Mouse (Mus musculus): ENCODE measurements around the gene Tgfb2. TPM values are rescaled to one million over a fixed set of nuclear protein-coding genes. Genes with fewer than 3 reads are reported as not detected.

Gene Tgfb2
- polyA plus RNA-seq, 1 experiment from 2014 or later = 45.8 TPM

DNA sequence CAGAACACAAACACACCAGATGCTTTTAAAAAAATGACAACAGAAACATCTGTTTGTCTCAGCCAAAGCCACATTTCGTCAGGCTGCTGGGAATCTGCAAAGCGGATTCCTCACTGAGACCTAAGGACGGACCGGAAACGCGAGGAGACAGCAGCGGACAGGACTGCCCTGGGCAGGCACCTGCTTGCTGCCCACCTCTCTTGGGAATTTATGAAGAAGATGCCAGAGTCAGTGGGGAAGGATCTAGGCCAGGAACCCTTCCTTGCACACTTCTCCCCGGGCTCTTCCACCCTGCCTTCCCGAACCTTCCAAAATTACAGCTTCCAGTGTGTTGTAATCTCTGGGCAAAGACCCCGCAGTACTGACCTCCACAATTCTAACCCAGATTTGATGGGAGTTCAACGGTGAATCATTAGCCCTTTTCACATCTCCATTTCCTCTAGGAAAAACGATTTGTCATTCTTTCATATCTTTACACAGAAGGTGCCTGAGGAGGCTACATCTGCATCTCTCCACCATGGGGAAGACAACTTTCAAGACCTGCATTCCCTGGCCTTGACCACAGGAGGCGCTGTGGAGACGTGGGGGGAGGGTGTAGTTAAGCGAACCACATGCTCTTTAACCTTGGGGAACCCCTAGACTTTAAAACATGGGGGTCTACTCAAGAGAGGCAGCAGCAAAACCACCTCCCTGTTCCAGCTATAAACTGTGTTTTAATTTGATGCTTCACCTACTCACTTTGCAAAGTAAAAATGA, 7.0 kb downstream of the Tgfb2 start:
- Histone ChIP-seq H3K4me3 (no peak overlapping the region), H3K27ac (no peak overlapping the region), H3K9ac (no peak overlapping the region), H3K4me2 (replicated peaks) (no peak overlapping the region), H3K9me3 (replicated peaks) (no peaks in the 10 kb centered on the region), H3K27me3 (peaks cover 3% of the 10 kb centered on the region; the same call in 1 of the 2 replicates), H3K4me1 (peaks cover 12% of the 10 kb centered on the region), H3K36me3 (no peaks in the 10 kb centered on the region)
- WGBS = 79% methylated on average over 15 of the region's 15 CpGs
- no peak for ATAC-seq (ENCODE audit: low FRiP score)

DNA sequence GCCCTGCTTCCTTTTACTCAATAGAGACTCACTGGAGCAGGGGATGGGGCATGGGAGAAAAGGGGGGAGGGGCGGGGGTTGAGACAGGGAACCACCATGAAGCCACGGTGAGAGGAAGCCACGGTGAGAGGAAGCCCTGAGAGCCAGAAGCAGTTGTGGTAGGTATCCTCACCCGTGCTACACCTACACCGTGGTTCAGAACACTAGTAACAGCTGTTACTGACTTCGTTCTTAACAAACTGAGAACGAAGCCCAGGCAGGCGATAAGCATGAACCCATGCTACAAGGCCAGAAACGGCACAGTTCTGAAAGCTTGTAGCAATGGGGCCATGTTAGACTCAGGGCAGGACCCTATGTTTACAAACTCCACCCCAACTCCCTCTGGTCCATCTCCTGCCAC, 9.6 kb downstream of the Tgfb2 start:
- Histone ChIP-seq H3K36me3 (no peaks in the 10 kb centered on the region), H3K4me1 (no peaks in the 10 kb centered on the region), H3K27ac (no peak overlapping the region), H3K4me2 (replicated peaks) (no peak overlapping the region), H3K4me3 (no peak overlapping the region), H3K9me3 (replicated peaks) (no peaks in the 10 kb centered on the region), H3K9ac (no peak overlapping the region), H3K27me3 (no peaks in the 10 kb centered on the region)
- ATAC-seq (ENCODE audit: low FRiP score) = no peak
- 87% methylated on average over 9 of the region's 9 CpGs for WGBS

DNA sequence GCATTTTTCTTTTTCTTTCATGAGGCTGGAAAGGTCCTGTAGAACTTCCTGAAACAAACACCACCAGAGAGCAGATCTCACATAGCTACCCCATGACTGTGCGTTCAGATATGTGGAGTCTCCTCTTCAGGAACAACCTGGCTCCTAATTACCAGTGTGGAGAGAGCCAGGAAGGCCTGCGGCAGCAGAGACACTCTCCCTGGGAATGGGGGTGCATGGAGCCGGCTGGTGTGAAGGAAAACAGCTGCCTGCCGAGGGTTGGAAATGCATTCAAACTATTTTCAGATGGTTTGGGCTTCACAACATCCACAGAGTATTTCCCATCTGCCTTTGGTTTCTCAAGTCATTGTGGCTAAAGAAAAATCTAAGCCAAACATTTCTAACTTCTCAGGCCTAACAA, 10.4 kb downstream of the Tgfb2 start:
- Histone ChIP-seq H3K27ac (no peak overlapping the region), H3K4me1 (no peaks in the 10 kb centered on the region), H3K9ac (no peak overlapping the region), H3K4me2 (replicated peaks) (no peak overlapping the region), H3K36me3 (no peaks in the 10 kb centered on the region), H3K27me3 (no peaks in the 10 kb centered on the region), H3K4me3 (no peak overlapping the region), H3K9me3 (replicated peaks) (no peaks in the 10 kb centered on the region)
- 80% methylated on average over 4 of the region's 4 CpGs for WGBS
- ATAC-seq (ENCODE audit: low FRiP score) = no peak

DNA sequence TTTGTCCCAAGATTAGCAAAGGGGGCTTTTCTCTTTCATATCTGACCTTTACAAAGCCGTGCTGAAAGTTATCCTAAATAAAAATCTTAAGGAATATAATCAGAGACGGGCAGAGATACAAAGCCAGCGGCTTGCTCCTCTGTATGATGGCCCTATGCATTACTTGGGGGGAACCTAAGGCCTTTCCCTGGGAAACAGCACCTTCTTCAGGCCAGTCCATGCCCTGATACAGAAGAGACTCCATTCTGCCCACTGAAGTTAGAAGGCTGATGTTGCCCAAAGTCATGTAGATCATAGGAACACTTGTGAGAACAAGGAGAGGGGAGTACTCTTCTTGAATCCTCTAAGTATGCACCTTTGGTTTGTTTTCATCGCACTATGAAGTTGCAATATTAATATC, 13.4 kb downstream of the Tgfb2 start:
- no peaks in the 10 kb centered on the region for H3K4me1 ChIP-seq
- H3K9me3 ChIP-seq (replicated peaks) = no peaks in the 10 kb centered on the region
- no peak overlapping the region for H3K27ac ChIP-seq
- H3K9ac ChIP-seq = no peak overlapping the region
- H3K4me3 ChIP-seq = no peak overlapping the region
- 89% methylated on average over 4 of the region's 4 CpGs for WGBS
- ATAC-seq (ENCODE audit: low FRiP score) = no peak
- no peaks in the 10 kb centered on the region for H3K27me3 ChIP-seq
- H3K36me3 ChIP-seq = no peaks in the 10 kb centered on the region
- H3K4me2 ChIP-seq (replicated peaks) = no peak overlapping the region

DNA sequence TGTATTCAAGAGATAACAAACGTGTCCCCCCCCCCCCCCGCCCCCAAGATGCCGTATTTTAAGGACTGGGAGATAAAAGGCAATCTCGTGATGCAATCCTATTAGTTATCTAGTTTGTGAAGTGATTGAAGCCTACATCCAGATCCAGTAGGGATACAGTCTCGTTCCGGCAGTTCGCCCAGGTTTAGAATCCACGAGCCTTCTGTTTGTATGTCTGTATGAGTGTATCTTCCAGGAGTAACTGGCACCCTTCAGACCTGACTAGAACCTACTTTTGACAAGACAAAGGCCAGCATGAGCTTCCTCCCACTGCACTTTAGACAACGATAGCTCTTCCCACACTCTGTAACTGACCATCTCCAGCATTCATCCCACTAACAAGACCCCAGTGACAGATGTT, 14.1 kb downstream of the Tgfb2 start:
- Histone ChIP-seq H3K27ac (no peak overlapping the region), H3K4me1 (peaks cover 3% of the 10 kb centered on the region; the same call in 1 of the 2 replicates), H3K4me3 (no peak overlapping the region), H3K4me2 (replicated peaks) (no peak overlapping the region), H3K9ac (no peak overlapping the region), H3K36me3 (no peaks in the 10 kb centered on the region), H3K9me3 (replicated peaks) (no peaks in the 10 kb centered on the region), H3K27me3 (no peaks in the 10 kb centered on the region)
- ATAC-seq (ENCODE audit: low FRiP score) = no peak
- 82% methylated on average over 9 of the region's 9 CpGs for WGBS

DNA sequence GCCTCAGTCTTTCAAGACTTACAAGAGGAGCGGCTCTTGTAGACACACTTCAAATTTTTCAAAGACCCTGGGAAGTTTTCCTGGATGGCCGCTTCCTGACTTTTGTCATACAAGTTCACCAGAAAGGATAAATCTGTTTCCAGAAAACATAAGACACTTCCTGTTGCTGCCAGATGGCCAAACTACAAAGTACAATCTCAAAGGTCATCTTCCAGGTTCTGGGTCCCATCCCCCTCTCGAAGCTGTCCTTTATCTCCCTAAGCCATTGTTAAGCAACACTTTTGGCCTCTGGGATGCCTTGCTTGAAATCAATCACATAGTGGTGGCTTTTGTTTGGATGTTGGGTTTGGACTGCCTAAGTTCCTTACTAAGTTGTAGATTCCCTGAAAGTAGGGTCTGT, 21.7 kb downstream of the Tgfb2 start:
- no peak for ATAC-seq (ENCODE audit: low FRiP score)
- no peaks in the 10 kb centered on the region for H3K36me3 ChIP-seq
- no peak overlapping the region for H3K4me2 ChIP-seq (replicated peaks)
- WGBS = 86% methylated on average over 3 of the region's 3 CpGs
- no peaks in the 10 kb centered on the region for H3K27me3 ChIP-seq
- H3K9me3 ChIP-seq (replicated peaks) = no peaks in the 10 kb centered on the region
- no peak overlapping the region for H3K9ac ChIP-seq
- H3K4me3 ChIP-seq = no peak overlapping the region
- H3K4me1 ChIP-seq = peaks cover 18% of the 10 kb centered on the region
- H3K27ac ChIP-seq = no peak overlapping the region

DNA sequence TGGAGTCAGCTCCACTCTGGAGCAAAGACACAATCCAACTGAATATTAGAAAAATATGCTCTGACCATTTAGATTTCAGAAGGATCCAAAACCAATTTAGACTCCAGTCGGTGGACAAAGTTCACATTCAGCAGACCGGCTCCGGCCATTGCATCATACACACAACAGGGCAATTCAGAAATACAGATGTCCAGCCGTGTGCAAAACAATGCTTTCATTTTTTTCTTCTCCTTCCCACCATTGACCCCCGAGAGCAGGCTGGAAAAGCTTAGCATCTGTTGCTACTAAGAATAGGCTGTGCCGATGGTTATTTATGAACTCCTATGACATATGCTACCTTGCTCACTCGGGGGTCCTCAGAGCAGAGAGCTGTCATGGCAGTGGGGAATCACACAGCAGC, 23.2 kb downstream of the Tgfb2 start:
- Histone ChIP-seq H3K4me3 (no peak overlapping the region), H3K27me3 (no peaks in the 10 kb centered on the region), H3K4me2 (replicated peaks) (no peak overlapping the region), H3K36me3 (no peaks in the 10 kb centered on the region), H3K27ac (no peak overlapping the region; the same call in 1 of the 2 replicates), H3K9ac (no peak overlapping the region), H3K9me3 (replicated peaks) (no peaks in the 10 kb centered on the region), H3K4me1 (peaks cover 18% of the 10 kb centered on the region)
- ATAC-seq (ENCODE audit: low FRiP score) = no peak
- 33% methylated on average over 7 of the region's 7 CpGs for WGBS

DNA sequence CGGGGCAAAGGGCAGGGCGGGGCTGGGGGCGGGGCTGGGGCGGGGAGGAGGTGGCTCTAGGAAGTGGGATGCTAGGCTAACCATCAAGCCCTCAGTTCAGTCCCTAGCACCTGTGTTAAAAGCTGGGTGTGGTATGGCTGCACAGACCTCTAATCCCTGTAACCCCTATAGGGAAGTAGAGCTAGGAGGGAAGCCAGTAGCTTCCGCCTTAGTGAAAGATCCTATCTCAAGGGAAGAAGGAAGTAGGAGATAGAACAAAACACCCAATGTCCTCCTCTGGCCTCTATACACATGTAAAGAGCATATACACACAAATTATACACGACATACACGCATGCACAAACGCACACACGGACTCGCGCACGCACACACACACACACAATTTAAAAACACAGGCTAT, 28.2 kb downstream of the Tgfb2 start:
- 83% methylated on average over 12 of the region's 12 CpGs for WGBS

DNA sequence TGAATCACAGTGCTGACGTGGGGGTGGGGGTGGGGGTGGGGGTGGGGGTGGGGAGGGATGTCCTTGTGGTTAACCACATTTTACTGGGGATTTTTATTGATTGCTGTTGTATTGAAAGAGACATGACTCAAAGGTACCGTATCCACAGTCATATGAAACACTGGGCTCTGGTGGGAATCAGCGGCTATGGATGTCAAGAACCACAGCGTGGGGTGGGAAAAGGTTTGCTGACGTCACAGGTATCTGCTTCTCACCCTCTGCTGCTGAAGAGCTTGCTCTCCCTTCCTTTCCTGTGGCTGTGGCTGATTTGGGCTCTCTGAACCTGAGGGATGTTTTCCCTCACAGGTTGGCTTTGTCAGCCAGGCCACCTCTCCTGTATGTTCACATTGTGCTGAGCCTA, 29.6 kb downstream of the Tgfb2 start:
- H3K9me3 ChIP-seq (replicated peaks) = no peaks in the 10 kb centered on the region
- H3K27ac ChIP-seq = no peak overlapping the region
- no peak overlapping the region for H3K9ac ChIP-seq
- 59% methylated on average over 5 of the region's 5 CpGs for WGBS
- peaks cover 11% of the 10 kb centered on the region for H3K4me1 ChIP-seq
- no peak overlapping the region for H3K4me2 ChIP-seq (replicated peaks)
- H3K27me3 ChIP-seq = no peaks in the 10 kb centered on the region
- no peaks in the 10 kb centered on the region for H3K36me3 ChIP-seq
- H3K4me3 ChIP-seq = no peak overlapping the region
- ATAC-seq (ENCODE audit: low FRiP score) = no peak

More for the DNA sequence above, 28.2 kb downstream of the Tgfb2 start:
- H3K27me3 ChIP-seq = no peaks in the 10 kb centered on the region
- no peak overlapping the region for H3K4me2 ChIP-seq (replicated peaks)
- H3K9ac ChIP-seq = no peak overlapping the region
- H3K4me1 ChIP-seq = peaks cover 16% of the 10 kb centered on the region
- no peaks in the 10 kb centered on the region for H3K36me3 ChIP-seq
- no peaks in the 10 kb centered on the region for H3K9me3 ChIP-seq (replicated peaks)
- H3K27ac ChIP-seq = no peak overlapping the region
- H3K4me3 ChIP-seq = no peak overlapping the region
- no peak for ATAC-seq (ENCODE audit: low FRiP score)

DNA sequence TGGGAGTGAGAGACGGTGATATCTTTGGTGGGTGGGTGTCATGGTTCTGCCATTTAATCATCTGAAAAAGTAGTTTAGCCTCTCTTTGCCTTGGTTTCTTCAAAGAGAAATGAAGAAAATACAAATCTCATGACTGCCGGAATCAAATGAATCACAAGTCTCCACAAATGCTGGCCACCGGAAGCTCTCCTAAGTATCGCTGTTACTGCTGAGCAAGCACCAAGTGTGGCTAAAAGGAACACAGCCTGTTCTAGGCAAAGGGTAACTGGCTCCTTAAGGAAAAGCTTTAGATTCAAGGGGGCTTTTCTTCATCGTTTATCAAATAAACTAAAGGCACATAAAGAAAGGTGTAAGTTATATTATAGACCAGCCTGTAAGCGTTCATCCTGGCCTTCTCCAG, 30.5 kb downstream of the Tgfb2 start:
- 85% methylated on average over 6 of the region's 6 CpGs for WGBS

DNA sequence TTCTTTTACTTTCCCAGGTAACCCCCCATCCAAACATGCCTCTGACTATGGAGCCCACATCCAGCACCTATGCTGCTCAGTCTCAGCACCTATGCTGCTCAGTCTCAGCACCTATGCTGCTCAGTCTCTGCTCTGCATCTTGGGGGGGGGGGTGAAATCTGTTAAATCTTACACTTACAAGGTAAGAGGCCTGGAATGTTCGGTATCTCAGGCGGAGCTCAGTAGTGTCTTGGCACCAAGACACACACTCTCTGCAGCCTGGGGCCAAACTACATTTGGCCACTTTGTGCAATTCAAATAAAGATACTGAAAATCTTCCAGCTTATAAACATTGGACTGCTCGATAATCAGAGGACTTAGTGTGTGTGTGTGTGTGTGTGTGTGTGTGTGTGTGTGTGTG, 31.2 kb downstream of the Tgfb2 start:
- ATAC-seq (ENCODE audit: low FRiP score) = no peak

More for the DNA sequence above, 30.5 kb downstream of the Tgfb2 start:
- no peak overlapping the region for H3K4me2 ChIP-seq (replicated peaks)
- no peak for ATAC-seq (ENCODE audit: low FRiP score)
- H3K9ac ChIP-seq = no peak overlapping the region
- no peaks in the 10 kb centered on the region for H3K36me3 ChIP-seq
- H3K27ac ChIP-seq = no peak overlapping the region
- H3K9me3 ChIP-seq (replicated peaks) = no peaks in the 10 kb centered on the region
- no peak overlapping the region for H3K4me3 ChIP-seq
- peaks cover 11% of the 10 kb centered on the region for H3K4me1 ChIP-seq
- no peaks in the 10 kb centered on the region for H3K27me3 ChIP-seq

DNA sequence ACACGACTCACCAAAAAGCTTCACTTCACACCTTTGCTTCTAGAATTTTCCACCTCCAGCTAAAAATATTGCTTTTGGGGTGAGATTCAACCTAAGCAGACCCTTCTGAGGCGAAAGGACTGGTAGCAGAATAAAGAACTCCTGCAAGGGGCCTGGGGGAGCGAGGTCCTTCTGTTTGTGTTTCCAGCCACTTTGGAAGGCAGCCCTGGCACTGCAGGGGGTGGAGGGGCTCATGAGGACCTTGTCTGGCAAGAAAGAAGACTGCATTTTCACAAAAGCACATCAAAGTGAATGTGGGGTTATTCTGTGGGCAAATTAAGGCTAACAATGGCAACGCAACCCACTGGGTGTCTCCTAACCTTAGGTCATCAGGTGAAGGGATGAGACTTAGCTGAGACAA, 32.6 kb downstream of the Tgfb2 start:
- WGBS = 58% methylated on average over 4 of the region's 4 CpGs
- H3K9ac ChIP-seq = no peak overlapping the region
- H3K36me3 ChIP-seq = no peaks in the 10 kb centered on the region
- ATAC-seq (ENCODE audit: low FRiP score) = no peak
- no peaks in the 10 kb centered on the region for H3K9me3 ChIP-seq (replicated peaks)
- no peak overlapping the region for H3K27ac ChIP-seq
- H3K27me3 ChIP-seq = no peaks in the 10 kb centered on the region
- H3K4me2 ChIP-seq (replicated peaks) = no peak overlapping the region
- peaks cover 6% of the 10 kb centered on the region for H3K4me1 ChIP-seq
- no peak overlapping the region for H3K4me3 ChIP-seq

More for the DNA sequence above, 31.2 kb downstream of the Tgfb2 start:
- H3K9me3 ChIP-seq (replicated peaks) = no peaks in the 10 kb centered on the region
- H3K9ac ChIP-seq = no peak overlapping the region
- H3K36me3 ChIP-seq = no peaks in the 10 kb centered on the region
- H3K4me1 ChIP-seq = peaks cover 6% of the 10 kb centered on the region
- no peak overlapping the region for H3K27ac ChIP-seq
- WGBS = 97% methylated on average over 3 of the region's 3 CpGs
- H3K4me3 ChIP-seq = no peak overlapping the region
- H3K4me2 ChIP-seq (replicated peaks) = no peak overlapping the region
- H3K27me3 ChIP-seq = no peaks in the 10 kb centered on the region

DNA sequence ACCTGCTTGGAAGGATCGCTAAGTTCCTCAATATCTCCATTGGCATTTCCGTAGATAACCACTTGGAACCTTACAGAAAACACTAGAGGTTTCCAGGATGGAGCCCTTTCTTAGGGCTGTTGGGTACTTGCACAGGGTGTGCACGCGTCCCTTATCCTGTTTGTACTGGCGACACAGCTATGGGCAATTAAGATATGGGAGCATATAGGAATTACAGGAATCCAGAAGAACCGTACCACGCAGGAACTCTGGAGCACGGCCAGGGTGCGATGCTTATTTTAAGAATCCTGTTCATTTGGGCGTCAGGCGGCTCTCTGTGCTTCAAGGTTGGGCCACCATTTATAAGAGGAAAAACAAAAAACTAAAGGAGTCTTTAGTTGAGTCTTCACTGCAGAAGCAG, 42.4 kb downstream of the Tgfb2 start:
- Histone ChIP-seq H3K4me3 (no peak overlapping the region), H3K4me1 (no peaks in the 10 kb centered on the region), H3K27me3 (no peaks in the 10 kb centered on the region), H3K9ac (no peak overlapping the region), H3K36me3 (no peaks in the 10 kb centered on the region), H3K27ac (no peak overlapping the region), H3K9me3 (replicated peaks) (no peaks in the 10 kb centered on the region), H3K4me2 (replicated peaks) (no peak overlapping the region)
- WGBS = 94% methylated on average over 11 of the region's 11 CpGs
- ATAC-seq (ENCODE audit: low FRiP score) = no peak
